Mouse (Mus musculus) 3T3-L1 (cell line): Measurements from ENCODE around the gene Sox9.

ENCODE experiments used
- DNase-seq: peaks from one replicate; pipeline ENCODE4 v3.0.0-alpha.2; 2015; ENCODE audit warnings: low read depth, low spot score

The Sox9 gene

GRCm38 (mm10) chr11:112781994-112782356, at the start of gene Sox9:
Gene Sox9 (plus strand): TSS chr11:112782224.
- peak; percentile 97 for DNase-seq

GRCm38 (mm10) chr11:112732401-112732800, 49.6 kb upstream of the Sox9 start:
- DNase-seq, result no peak

DNA sequence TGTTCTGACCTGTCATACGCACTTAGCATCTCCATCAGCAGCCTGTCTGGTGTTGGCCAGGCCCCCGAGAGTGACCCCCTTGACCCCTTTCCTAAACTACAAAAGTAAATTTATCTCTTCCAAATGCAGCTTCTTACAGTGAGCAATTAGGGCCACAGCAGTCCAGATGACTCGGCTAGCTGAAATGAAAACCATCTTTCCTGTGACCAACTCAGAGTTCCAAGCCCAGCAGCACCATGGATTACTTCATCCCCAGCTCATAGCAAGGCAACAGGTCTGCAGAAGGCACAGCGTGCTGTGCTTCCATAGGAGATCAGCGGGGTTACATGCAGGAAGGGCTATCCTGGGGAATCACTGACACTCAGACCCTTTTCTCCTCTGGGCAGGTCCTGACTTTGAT, 45.0 kb upstream of the Sox9 start:
- peak; percentile 73 for DNase-seq

- DNase-seq, result no peak
Observed at GRCm38 (mm10) chr11:112739681-112740080, 42.3 kb upstream of the Sox9 start.

DNA sequence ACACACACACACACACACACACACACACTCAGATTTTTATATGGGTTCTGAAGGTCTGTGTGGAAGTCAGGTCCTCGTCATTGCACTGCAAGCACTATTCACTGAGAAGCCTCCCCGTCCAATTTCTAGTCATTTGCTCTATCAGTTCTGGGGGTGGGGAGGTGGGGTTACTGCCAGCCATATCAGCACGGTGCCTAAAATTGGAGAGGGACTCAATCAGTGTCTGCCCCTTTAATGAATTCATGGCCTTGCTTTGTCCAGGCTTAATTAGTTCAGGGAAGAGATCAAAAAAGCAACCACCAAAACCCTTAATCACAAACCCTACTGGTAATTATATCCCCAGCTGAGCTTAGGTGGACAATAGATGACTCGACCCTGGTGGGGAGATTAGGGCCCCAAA, 25.5 kb upstream of the Sox9 start:
- DNase-seq, result no peak

- peak; percentile 90 for DNase-seq
Observed at GRCm38 (mm10) chr11:112758056-112758455, 24.0 kb upstream of the Sox9 start.

DNA sequence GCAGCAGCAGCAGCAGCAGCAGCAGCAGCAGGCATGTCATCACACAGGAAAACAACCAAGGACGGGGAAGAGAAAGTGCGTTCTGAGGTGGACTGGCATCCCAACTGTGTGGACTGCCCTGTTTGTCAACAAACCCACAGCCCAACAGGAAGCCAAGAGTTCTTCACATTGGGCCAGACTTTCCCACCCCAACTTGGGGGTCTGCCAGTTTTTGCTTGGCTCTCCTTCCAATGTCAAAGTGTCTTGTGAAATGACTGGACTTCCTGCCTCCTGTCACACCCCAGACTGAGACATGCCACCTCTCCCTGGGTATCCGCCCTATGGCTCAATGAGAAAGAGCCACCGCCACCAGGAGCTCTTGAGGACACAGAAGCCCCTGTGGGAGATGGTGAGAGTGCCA, 15.1 kb upstream of the Sox9 start:
- DNase-seq, result no peak

DNA sequence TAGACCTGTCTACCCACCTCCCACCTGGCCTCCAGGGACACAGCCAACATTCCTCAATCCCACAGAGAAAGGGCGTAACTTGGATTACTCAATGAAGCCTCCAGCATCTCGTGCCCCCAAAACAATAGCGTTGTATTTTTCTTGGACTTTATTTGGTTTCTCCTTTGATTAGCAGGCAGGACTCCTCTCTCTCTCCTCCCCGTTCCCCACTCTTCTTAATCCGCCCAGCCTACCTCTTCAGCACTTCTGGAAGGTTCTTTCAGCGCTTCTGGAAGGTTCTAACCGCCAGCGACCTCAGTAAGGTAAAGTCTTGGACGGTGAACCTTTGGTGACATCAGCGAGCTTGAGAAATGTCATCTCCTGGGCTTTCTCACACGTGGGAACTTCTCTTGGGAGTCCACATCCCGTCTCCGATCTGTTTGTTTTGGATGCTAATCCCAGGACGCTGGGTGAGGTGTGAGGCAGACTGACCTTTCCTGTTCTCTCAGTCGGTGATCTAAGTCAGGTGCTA, 14.4 kb upstream of the Sox9 start:
- no peak for DNase-seq

DNA sequence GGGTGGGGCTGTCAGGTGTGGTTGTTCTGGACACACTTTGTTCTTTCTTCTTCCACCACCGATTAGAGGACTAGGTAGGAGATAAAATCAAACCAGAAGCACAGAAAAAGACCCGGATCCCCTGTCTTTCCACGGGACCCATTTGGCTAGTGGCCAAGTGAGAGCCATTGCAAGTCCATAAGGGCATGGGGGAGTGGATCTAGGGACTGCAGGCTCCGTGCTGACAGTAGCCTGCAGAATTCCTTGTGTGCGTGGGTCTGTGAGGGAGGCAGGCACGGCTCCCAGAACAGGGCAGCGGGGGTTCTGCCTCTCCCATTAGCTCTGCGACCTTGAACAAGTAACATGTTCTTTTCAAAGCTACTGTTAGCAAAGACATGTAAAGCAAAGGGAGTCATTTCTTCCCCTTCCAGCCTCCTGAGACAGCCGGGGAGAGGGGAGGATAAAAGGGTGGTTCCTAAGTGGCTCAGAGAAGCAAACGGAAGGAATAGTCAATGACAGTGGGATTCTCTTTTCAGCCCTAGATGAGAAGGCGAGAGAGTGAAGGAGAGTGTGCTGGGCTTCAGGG, 9.2 kb upstream of the Sox9 start:
- no peak for DNase-seq

DNA sequence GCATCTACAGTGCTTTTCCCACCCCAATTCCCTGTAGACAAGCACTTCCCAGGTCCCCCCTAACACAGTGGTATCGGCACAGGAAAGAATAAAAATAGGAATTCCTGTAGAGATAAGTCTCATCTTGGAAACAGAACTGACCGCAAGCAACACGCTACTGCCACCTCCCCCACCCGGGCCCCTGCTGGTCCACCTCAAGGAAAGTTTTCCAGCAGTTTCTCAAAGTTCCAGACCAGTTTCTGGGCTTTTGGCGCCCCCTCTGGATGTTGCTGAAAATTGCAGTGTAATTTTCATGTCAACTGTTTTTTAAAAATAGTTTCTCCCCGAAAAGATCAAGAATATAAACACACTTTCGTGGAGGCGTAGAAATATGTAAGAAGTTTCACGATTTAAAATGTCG, 2.3 kb upstream of the Sox9 start:
- peak; percentile 68 for DNase-seq

GRCm38 (mm10) chr11:112780394-112780920, 1.6 kb upstream of the Sox9 start:
- DNase-seq, result no peak

- DNase-seq, result peak; percentile 70
Observed at GRCm38 (mm10) chr11:112781035-112781911, 751 bp upstream of the Sox9 start.

- DNase-seq, result peak; percentile 61
Observed at GRCm38 (mm10) chr11:112782357-112783121, 515 bp downstream of the Sox9 start.

GRCm38 (mm10) chr11:112783401-112784346, 1.6 kb downstream of the Sox9 start:
- peak; percentile 76 for DNase-seq

- no peak for DNase-seq
Observed at GRCm38 (mm10) chr11:112784347-112784902, 2.4 kb downstream of the Sox9 start.

DNA sequence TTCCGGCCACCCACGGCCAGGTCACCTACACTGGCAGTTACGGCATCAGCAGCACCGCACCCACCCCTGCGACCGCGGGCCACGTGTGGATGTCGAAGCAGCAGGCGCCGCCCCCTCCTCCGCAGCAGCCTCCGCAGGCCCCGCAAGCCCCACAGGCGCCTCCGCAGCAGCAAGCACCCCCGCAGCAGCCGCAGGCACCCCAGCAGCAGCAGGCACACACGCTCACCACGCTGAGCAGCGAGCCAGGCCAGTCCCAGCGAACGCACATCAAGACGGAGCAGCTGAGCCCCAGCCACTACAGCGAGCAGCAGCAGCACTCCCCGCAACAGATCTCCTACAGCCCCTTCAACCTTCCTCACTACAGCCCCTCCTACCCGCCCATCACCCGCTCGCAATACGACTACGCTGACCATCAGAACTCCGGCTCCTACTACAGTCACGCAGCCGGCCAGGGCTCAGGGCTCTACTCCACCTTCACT, 2.9 kb downstream of the Sox9 start:
- no peak for DNase-seq

- DNase-seq, result no peak
Observed at GRCm38 (mm10) chr11:112785581-112785980, 3.6 kb downstream of the Sox9 start.

DNA sequence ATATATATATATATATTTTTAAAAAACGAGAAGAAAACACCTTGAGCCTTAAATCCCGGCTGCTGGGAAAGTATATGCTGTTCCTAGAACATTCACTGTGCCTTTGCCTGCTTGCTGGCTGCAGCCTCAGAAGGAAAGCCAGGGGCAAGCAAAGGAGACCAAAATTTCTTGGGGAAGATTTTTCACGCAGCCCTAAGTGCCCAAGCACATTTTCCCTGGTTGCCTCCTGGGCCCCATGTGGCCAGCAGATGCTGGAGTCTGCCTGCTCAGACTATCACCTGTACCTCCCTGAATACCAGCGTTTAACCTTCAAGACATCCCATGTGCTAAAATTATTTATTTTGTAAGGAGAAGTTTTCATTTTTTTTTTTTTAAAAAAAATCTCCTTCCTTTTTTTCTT, 4.4 kb downstream of the Sox9 start:
- DNase-seq, result no peak

DNA sequence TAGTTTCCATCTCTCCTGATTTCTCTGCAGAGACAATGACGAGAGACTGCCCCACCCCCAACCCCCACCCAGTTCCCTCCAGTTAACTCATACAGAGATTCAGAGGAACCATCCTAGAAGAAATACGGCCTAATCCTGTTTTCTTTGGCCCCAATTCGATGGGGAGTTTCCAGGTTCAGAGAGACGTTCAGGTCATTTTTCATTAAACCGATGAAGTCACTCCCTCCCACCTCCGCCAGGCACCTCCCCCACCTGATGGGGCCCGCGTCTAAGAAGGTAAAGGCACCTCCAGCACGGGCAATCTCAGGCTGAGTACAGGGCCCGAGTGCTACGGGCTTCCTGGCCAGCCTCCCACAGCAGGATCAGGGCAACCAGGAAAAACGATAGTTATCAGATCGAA, 6.3 kb downstream of the Sox9 start:
- DNase-seq, result peak; percentile 58

GRCm38 (mm10) chr11:112796379-112796778, 14.4 kb downstream of the Sox9 start:
- no peak for DNase-seq
